Mouse (Mus musculus) heart, embryonic 14.5 days (tissue): ENCODE measurements around the gene Lman2. TPM values are rescaled to one million over a fixed set of nuclear protein-coding genes. Genes with fewer than 3 reads are reported as not detected.
A peak's percentile ranks its signal among the peaks of the same experiment; 100 is the strongest.

Source experiments
- ATAC-seq: fragments of 200-750 bp; cut with Nextera tagmentation; 2 replicates; pipeline ENCODE4 v1.8.0; 2017; ENCODE audit warnings: low read depth, moderate TSS enrichment; ENCODE audit not compliant: insufficient number of reproducible peaks, insufficient read depth, low FRiP score
- H3K27ac ChIP-seq, 2 experiments: fragments of 200-500 bp in 1 of 2; fragments of 300-500 bp in 1 of 2; sonication (generic) in 1 of 2; replicated peaks in 1 of 2; 2 replicates each; pipeline ENCODE4 v1.5.1; 2012 to 2014; ENCODE audit warnings: low read depth in 2 of 2, low read length in 2 of 2, control low read depth in 1 of 2, mild to moderate bottlenecking in 1 of 2, mixed read lengths in 1 of 2; ENCODE audit not compliant: control insufficient read depth in 1 of 2, insufficient read depth in 1 of 2
- H3K27me3 ChIP-seq: fragments of 300-500 bp; sonication (generic); 2 replicates; pipeline ENCODE4 v1.6.1; 2014; ENCODE audit warnings: mild to moderate bottlenecking, low read length, control low read depth; ENCODE audit not compliant: control insufficient read depth, insufficient read depth
- H3K36me3 ChIP-seq: fragments of 300-500 bp; sonication (generic); 2 replicates; pipeline ENCODE4 v1.6.1; 2014; ENCODE audit warnings: mild to moderate bottlenecking, control low read depth, low read length, mixed read lengths; ENCODE audit not compliant: control insufficient read depth, insufficient read depth
- H3K4me1 ChIP-seq, 2 experiments: fragments of 200-500 bp in 1 of 2; fragments of 300-500 bp in 1 of 2; sonication (generic) in 1 of 2; 2 replicates each; pipeline ENCODE4 v1.6.1; 2012 to 2014; ENCODE audit warnings: low read length in 2 of 2, control low read depth in 1 of 2, mixed read lengths in 1 of 2; ENCODE audit not compliant: control insufficient read depth in 2 of 2, insufficient read depth in 2 of 2
- H3K4me2 ChIP-seq: fragments of 300-500 bp; sonication (generic); 2 replicates; pipeline ENCODE4 v1.6.1; 2014; ENCODE audit warnings: mild to moderate bottlenecking, low read length
- H3K4me3 ChIP-seq, 2 experiments: fragments of 200-500 bp in 1 of 2; fragments of 300-500 bp in 1 of 2; sonication (generic) in 1 of 2; 2 replicates each; pipeline ENCODE4 v1.5.1; 2012 to 2014; ENCODE audit warnings: low read length in 2 of 2, mild to moderate bottlenecking in 2 of 2, control low read depth in 1 of 2, low read depth in 1 of 2, moderate library complexity in 1 of 2; ENCODE audit not compliant: control insufficient read depth in 1 of 2, insufficient read depth in 1 of 2
- H3K9ac ChIP-seq: fragments of 300-500 bp; sonication (generic); 2 replicates; pipeline ENCODE4 v1.6.1; 2014; ENCODE audit warnings: mild to moderate bottlenecking, low read length
- H3K9me3 ChIP-seq: fragments of 300-500 bp; sonication (generic); 2 replicates; pipeline ENCODE4 v1.6.1; 2016; ENCODE audit warnings: low read length, control low read depth; ENCODE audit not compliant: control insufficient read depth
- whole genome bisulfite sequencing: fragments of 180-500 bp; shearing (Covaris S2); extraction: QIAGEN DNeasy Blood & Tissue Kit; methylation state at CpG from one replicate; pipeline ENCODE4 v1.1.7; 2014; 5-methylcytosine and 5-hydroxymethylcytosine counted together
- polyA plus RNA-seq: library from polyadenylated mRNA; unstranded; fragments of >200 nt; fragmentation: Nextera tagmentation; extraction: Ambion mirVana; gene quantifications from 2 replicates; pipeline ENCODE4 v1.2.1, GENCODE M21; 2014

Lman2 gene
- polyA plus RNA-seq, 1 experiment from 2014 or later = 73.6 TPM

- Histone ChIP-seq H3K9ac (peak within 1 kb of the TSS; percentile 71), H3K4me3 (peak within 1 kb of the TSS; percentile 60 to 74), H3K4me1 (peaks cover 19 to 30% of the 10 kb centered on the region in 2 experiments; a peak in 3 of 4 replicates), H3K36me3 (peaks cover 16% of the 10 kb centered on the region), H3K27me3 (no peaks in the 10 kb centered on the region), H3K9me3 (no peaks in the 10 kb centered on the region), H3K4me2 (peak within 1 kb of the TSS; percentile 79), H3K27ac (peak within 1 kb of the TSS; percentile 72 to 84)
- under 1% methylated on average over 72 of the region's 82 CpGs for WGBS
- ATAC-seq = peak; percentile 80
Measured at GRCm38 (mm10) chr13:55329683-55330566, 32.7 kb downstream of the Lman2 start, which contains the start of gene Mxd3. Mxd3 (minus strand) TSS chr13:55329823.

- peak overlapping the region; percentile 79 for H3K4me2 ChIP-seq
- ATAC-seq = peak; percentile 6; the same call in 1 of the 2 replicates
- 1% methylated on average over 28 of the region's 29 CpGs for WGBS
- H3K9me3 ChIP-seq = no peaks in the 10 kb centered on the region
- peaks cover 19 to 30% of the 10 kb centered on the region in 2 experiments; a peak in 3 of 4 replicates for H3K4me1 ChIP-seq
- peak overlapping the region; percentile 60 to 74 for H3K4me3 ChIP-seq
- H3K9ac ChIP-seq = peak overlapping the region; percentile 71
- H3K36me3 ChIP-seq = peaks cover 22% of the 10 kb centered on the region
- peak overlapping the region; percentile 27 to 63; a peak in 3 of 4 replicates for H3K27ac ChIP-seq
- H3K27me3 ChIP-seq = no peaks in the 10 kb centered on the region
Measured at GRCm38 (mm10) chr13:55329109-55329682, 33.4 kb downstream of the Lman2 start.

GRCm38 (mm10) chr13:55328641-55329040 lies 33.9 kb downstream of the Lman2 start:
- Histone ChIP-seq H3K4me3 (peak overlapping the region; percentile 60 to 74), H3K27me3 (no peaks in the 10 kb centered on the region), H3K36me3 (peaks cover 28% of the 10 kb centered on the region), H3K4me1 (peaks cover 19 to 36% of the 10 kb centered on the region in 2 experiments; a peak in 3 of 4 replicates), H3K27ac (no peak overlapping the region), H3K4me2 (peak overlapping the region; percentile 79), H3K9ac (peak overlapping the region; percentile 71), H3K9me3 (no peaks in the 10 kb centered on the region)
- WGBS = 81% methylated on average over 4 of the region's 4 CpGs
- ATAC-seq = no peak

- Histone ChIP-seq H3K4me2 (peak overlapping the region; percentile 79), H3K36me3 (peaks cover 33% of the 10 kb centered on the region), H3K4me1 (peaks cover 22 to 41% of the 10 kb centered on the region in 2 experiments; a peak in 3 of 4 replicates), H3K9ac (peak overlapping the region; percentile 71; the same call in 1 of the 2 replicates), H3K27ac (no peak overlapping the region), H3K27me3 (no peaks in the 10 kb centered on the region), H3K4me3 (peak overlapping the region in 1 of 2 experiments; percentile 60; a peak in 1 of 4 replicates), H3K9me3 (no peaks in the 10 kb centered on the region)
- ATAC-seq = no peak
- WGBS = 83% methylated on average over 6 of the region's 6 CpGs
Measured at GRCm38 (mm10) chr13:55328171-55328570, 34.4 kb downstream of the Lman2 start.

- Histone ChIP-seq H3K36me3 (peaks cover 37% of the 10 kb centered on the region), H3K4me2 (peak overlapping the region; percentile 79; the same call in 1 of the 2 replicates), H3K9me3 (no peaks in the 10 kb centered on the region), H3K4me1 (peaks cover 25 to 46% of the 10 kb centered on the region in 2 experiments; a peak in 3 of 4 replicates), H3K4me3 (no peak overlapping the region), H3K27ac (peak overlapping the region; percentile 4 to 28; a peak in 1 of 4 replicates), H3K9ac (no peak overlapping the region; the same call in 1 of the 2 replicates), H3K27me3 (no peaks in the 10 kb centered on the region)
- 10% methylated on average over 4 of the region's 8 CpGs for WGBS
- ATAC-seq = peak; percentile 28; the same call in 1 of the 2 replicates
Measured at GRCm38 (mm10) chr13:55327633-55328032, 35.0 kb downstream of the Lman2 start.

GRCm38 (mm10) chr13:55327169-55327568 lies 35.4 kb downstream of the Lman2 start:
- 34% methylated on average over 4 of the region's 4 CpGs for WGBS
- Histone ChIP-seq H3K4me3 (no peak overlapping the region), H3K9ac (no peak overlapping the region)

GRCm38 (mm10) chr13:55325596-55325995 lies 37.0 kb downstream of the Lman2 start:
- H3K36me3 ChIP-seq = peaks cover 37% of the 10 kb centered on the region
- H3K9me3 ChIP-seq = no peaks in the 10 kb centered on the region
- 80% methylated on average over 11 of the region's 11 CpGs for WGBS
- H3K4me3 ChIP-seq = no peak overlapping the region
- peaks cover 26 to 48% of the 10 kb centered on the region in 2 experiments for H3K4me1 ChIP-seq
- no peak overlapping the region for H3K9ac ChIP-seq
- ATAC-seq = no peak
- no peak overlapping the region for H3K27ac ChIP-seq
- H3K4me2 ChIP-seq = no peak overlapping the region
- no peaks in the 10 kb centered on the region for H3K27me3 ChIP-seq

More at GRCm38 (mm10) chr13:55327169-55327568, 35.4 kb downstream of the Lman2 start:
- H3K4me2 ChIP-seq = no peak overlapping the region
- ATAC-seq = no peak
- no peaks in the 10 kb centered on the region for H3K27me3 ChIP-seq
- H3K27ac ChIP-seq = peak overlapping the region; percentile 4 to 28; a peak in 1 of 4 replicates
- peaks cover 37% of the 10 kb centered on the region for H3K36me3 ChIP-seq
- peaks cover 27 to 48% of the 10 kb centered on the region in 2 experiments; a peak in 3 of 4 replicates for H3K4me1 ChIP-seq
- H3K9me3 ChIP-seq = no peaks in the 10 kb centered on the region
